Mouse (Mus musculus): ENCODE measurements around the gene Arhgef2.
A peak's percentile ranks its signal among the peaks of the same experiment; 100 is the strongest.

- TF ChIP-seq POLR2A (IDR thresholded peaks at IDR 0.05; ENCODE audit: borderline replicate concordance, control insufficient read depth, low read depth, low read length) = no peak
- TF ChIP-seq CTCF (IDR thresholded peaks at IDR 0.05; ENCODE audit: control insufficient read depth, insufficient read depth, low read length) = peak; percentile 83
Observed at GRCm38 (mm10) chr3:88603714-88604161, 2.0 kb upstream of the Arhgef2 start.

Data from bone marrow, adult 2 months (tissue).